Mouse (Mus musculus): ENCODE measurements around the gene Hist1h2ac. TPM values are rescaled to one million over a fixed set of nuclear protein-coding genes. Genes with fewer than 3 reads are reported as not detected.

Hist1h2ac gene
- under 1 TPM; 0.98 TPM for polyA plus RNA-seq (2012; fragmentation: generic; extraction: Trizol)

GRCm38 (mm10) chr13:23683755-23684281 is at the start of gene Hist1h2ac, which contains the start of gene Hist1h2bc:
Hist1h2ac (minus strand) TSS chr13:23683948.
Hist1h2bc (plus strand) TSS chr13:23684199.

GRCm38 (mm10) chr13:23710374-23711089 is 26.8 kb upstream of the Hist1h2ac start, which contains the start of gene Hfe:
Hfe (minus strand) TSS chr13:23710854.

GRCm38 (mm10) chr13:23698300-23698693 is 14.5 kb upstream of the Hist1h2ac start, which contains the start of gene Hist1h4c:
Hist1h4c (minus strand) TSS chr13:23698454.

GRCm38 (mm10) chr13:23695514-23695913 is 11.8 kb upstream of the Hist1h2ac start, which contains the start of gene Hist1h1t:
Hist1h1t (plus strand) TSS chr13:23695814.

Other genes with a start within 250 kb of the Hist1h2ac start
- gene Btn1a1, start 218.0 kb downstream of the Hist1h2ac start, polyA plus RNA-seq (2012; fragmentation: generic; extraction: Trizol): not detected
- under 1 TPM in 1 of 2 experiments, not detected in 1; 0.15 TPM for gene Btn2a2, start 195.1 kb downstream of the Hist1h2ac start, polyA plus RNA-seq (2012; fragmentation: generic; extraction: Trizol)
- gene Hist1h4h, start 152.9 kb downstream of the Hist1h2ac start, polyA plus RNA-seq (2012; fragmentation: generic; extraction: Trizol): 10 to 100 TPM; 21.7 to 26.9 TPM
- 10 to 100 TPM; 20.1 to 25.8 TPM for gene Hist1h2af, start 150.0 kb downstream of the Hist1h2ac start, polyA plus RNA-seq (2012; fragmentation: generic; extraction: Trizol)
- 10 to 100 TPM in 1 of 2 experiments, 1 to 10 TPM in 1; 4.5 to 20.4 TPM for gene Hist1h3g, start 148.5 kb downstream of the Hist1h2ac start, polyA plus RNA-seq (2012; fragmentation: generic; extraction: Trizol)
- 1 to 10 TPM; 1.5 to 3.4 TPM for gene Hist1h2bh, start 140.6 kb downstream of the Hist1h2ac start, polyA plus RNA-seq (2012; fragmentation: generic; extraction: Trizol)
- 1 to 10 TPM in 1 of 2 experiments, under 1 TPM in 1; 0.91 to 3.6 TPM for gene Hist1h3f, start 139.9 kb downstream of the Hist1h2ac start, polyA plus RNA-seq (2012; fragmentation: generic; extraction: Trizol)
- gene Hist1h4f, start 132.3 kb downstream of the Hist1h2ac start, polyA plus RNA-seq (2012; fragmentation: generic; extraction: Trizol): 10 to 100 TPM in 1 of 2 experiments, 1 to 10 TPM in 1; 6.4 to 30.1 TPM
- under 1 TPM; 0.65 to 0.84 TPM for gene Hist1h1d, start 130.7 kb downstream of the Hist1h2ac start, polyA plus RNA-seq (2012; fragmentation: generic; extraction: Trizol)
- gene Hist1h3e, start 121.6 kb downstream of the Hist1h2ac start, polyA plus RNA-seq (2012; fragmentation: generic; extraction: Trizol): 1 to 10 TPM; 1.8 to 8.3 TPM
- gene Hist1h2ae, start 112.7 kb downstream of the Hist1h2ac start, polyA plus RNA-seq (2012; fragmentation: generic; extraction: Trizol): 10 to 100 TPM in 1 of 2 experiments, 1 to 10 TPM in 1; 9.3 to 21.9 TPM
- 10 to 100 TPM in 1 of 2 experiments, 1 to 10 TPM in 1; 7.9 to 12.4 TPM for gene Hist1h2bg, start 112.6 kb downstream of the Hist1h2ac start, polyA plus RNA-seq (2012; fragmentation: generic; extraction: Trizol)
- gene Hist1h2bf, start 109.8 kb downstream of the Hist1h2ac start, polyA plus RNA-seq (2012; fragmentation: generic; extraction: Trizol): 10 to 100 TPM in 1 of 2 experiments, 1 to 10 TPM in 1; 2.2 to 10.3 TPM
- 1 to 10 TPM; 1.1 to 3.1 TPM for gene Hist1h2ad, start 109.6 kb downstream of the Hist1h2ac start, polyA plus RNA-seq (2012; fragmentation: generic; extraction: Trizol)
- 1 to 10 TPM; 2.9 to 3.0 TPM for gene Hist1h3d, start 108.2 kb downstream of the Hist1h2ac start, polyA plus RNA-seq (2012; fragmentation: generic; extraction: Trizol)
- 10 to 100 TPM in 1 of 2 experiments, 1 to 10 TPM in 1; 3.2 to 10.4 TPM for gene Hist1h4d, start 102.3 kb downstream of the Hist1h2ac start, polyA plus RNA-seq (2012; fragmentation: generic; extraction: Trizol)
- 1 to 10 TPM; 1.4 to 2.5 TPM for gene Hist1h2be, start 62.8 kb downstream of the Hist1h2ac start, polyA plus RNA-seq (2012; fragmentation: generic; extraction: Trizol)
- 1 to 10 TPM; 1.7 to 3.9 TPM for gene Hist1h1e, start 61.4 kb downstream of the Hist1h2ac start, polyA plus RNA-seq (2012; fragmentation: generic; extraction: Trizol)
- 10 to 100 TPM; 11.8 to 98.9 TPM for gene Hist1h2bc, start 251 bp upstream of the Hist1h2ac start, polyA plus RNA-seq (2012; fragmentation: generic; extraction: Trizol)
- gene Hist1h1t, start 11.9 kb upstream of the Hist1h2ac start, polyA plus RNA-seq (2012; fragmentation: generic; extraction: Trizol): under 1 TPM in 1 of 2 experiments, not detected in 1; 0.27 TPM
- 1 to 10 TPM; 1.3 to 3.2 TPM for gene Hist1h4c, start 14.5 kb upstream of the Hist1h2ac start, polyA plus RNA-seq (2012; fragmentation: generic; extraction: Trizol)
- gene Hfe, start 26.9 kb upstream of the Hist1h2ac start, polyA plus RNA-seq (2012; fragmentation: generic; extraction: Trizol): under 1 TPM; 0.15 to 0.91 TPM
- 100 to 1,000 TPM in 1 of 2 experiments, 10 to 100 TPM in 1; 12.7 to 138 TPM for gene Hist1h1c, start 54.9 kb upstream of the Hist1h2ac start, polyA plus RNA-seq (2012; fragmentation: generic; extraction: Trizol)
- gene Hist1h3c, start 61.7 kb upstream of the Hist1h2ac start, polyA plus RNA-seq (2012; fragmentation: generic; extraction: Trizol): 10 to 100 TPM in 1 of 2 experiments, 1 to 10 TPM in 1; 5.7 to 21.7 TPM
- 10 to 100 TPM in 1 of 2 experiments, 1 to 10 TPM in 1; 3.2 to 12.9 TPM for gene Hist1h2bb, start 62.8 kb upstream of the Hist1h2ac start, polyA plus RNA-seq (2012; fragmentation: generic; extraction: Trizol)
- 10 to 100 TPM in 1 of 2 experiments, 1 to 10 TPM in 1; 4.4 to 13.0 TPM for gene Hist1h2ab, start 67.2 kb upstream of the Hist1h2ac start, polyA plus RNA-seq (2012; fragmentation: generic; extraction: Trizol)
- 1 to 10 TPM; 2.9 to 8.0 TPM for gene Hist1h3b, start 68.3 kb upstream of the Hist1h2ac start, polyA plus RNA-seq (2012; fragmentation: generic; extraction: Trizol)
- 10 to 100 TPM; 12.9 to 53.5 TPM for gene Hist1h4b, start 73.1 kb upstream of the Hist1h2ac start, polyA plus RNA-seq (2012; fragmentation: generic; extraction: Trizol)
- gene Hist1h4a, start 77.3 kb upstream of the Hist1h2ac start, polyA plus RNA-seq (2012; fragmentation: generic; extraction: Trizol): 10 to 100 TPM in 1 of 2 experiments, 1 to 10 TPM in 1; 4.4 to 17.3 TPM
- 1 to 10 TPM; 3.2 to 8.0 TPM for gene Hist1h3a, start 78.4 kb upstream of the Hist1h2ac start, polyA plus RNA-seq (2012; fragmentation: generic; extraction: Trizol)
- 1 to 10 TPM in 1 of 2 experiments, under 1 TPM in 1; 0.26 to 1.2 TPM for gene Hist1h1a, start 79.7 kb upstream of the Hist1h2ac start, polyA plus RNA-seq (2012; fragmentation: generic; extraction: Trizol)
- under 1 TPM in 1 of 2 experiments, not detected in 1; 0.05 TPM for gene Trim38, start 86.0 kb upstream of the Hist1h2ac start, polyA plus RNA-seq (2012; fragmentation: generic; extraction: Trizol)
- not detected for gene Slc17a2, start 123.0 kb upstream of the Hist1h2ac start, polyA plus RNA-seq (2012; fragmentation: generic; extraction: Trizol)
- gene Slc17a3, start 155.5 kb upstream of the Hist1h2ac start, polyA plus RNA-seq (2012; fragmentation: generic; extraction: Trizol): not detected
- not detected for gene Slc17a1, start 183.8 kb upstream of the Hist1h2ac start, polyA plus RNA-seq (2012; fragmentation: generic; extraction: Trizol)
- gene Slc17a4, start 231.1 kb upstream of the Hist1h2ac start, polyA plus RNA-seq (2012; fragmentation: generic; extraction: Trizol): not detected

Data from C3H10T1/2 (cell line).